ENCODE assay signal across 8 mouse cellular contexts in the genomic region with DNA sequence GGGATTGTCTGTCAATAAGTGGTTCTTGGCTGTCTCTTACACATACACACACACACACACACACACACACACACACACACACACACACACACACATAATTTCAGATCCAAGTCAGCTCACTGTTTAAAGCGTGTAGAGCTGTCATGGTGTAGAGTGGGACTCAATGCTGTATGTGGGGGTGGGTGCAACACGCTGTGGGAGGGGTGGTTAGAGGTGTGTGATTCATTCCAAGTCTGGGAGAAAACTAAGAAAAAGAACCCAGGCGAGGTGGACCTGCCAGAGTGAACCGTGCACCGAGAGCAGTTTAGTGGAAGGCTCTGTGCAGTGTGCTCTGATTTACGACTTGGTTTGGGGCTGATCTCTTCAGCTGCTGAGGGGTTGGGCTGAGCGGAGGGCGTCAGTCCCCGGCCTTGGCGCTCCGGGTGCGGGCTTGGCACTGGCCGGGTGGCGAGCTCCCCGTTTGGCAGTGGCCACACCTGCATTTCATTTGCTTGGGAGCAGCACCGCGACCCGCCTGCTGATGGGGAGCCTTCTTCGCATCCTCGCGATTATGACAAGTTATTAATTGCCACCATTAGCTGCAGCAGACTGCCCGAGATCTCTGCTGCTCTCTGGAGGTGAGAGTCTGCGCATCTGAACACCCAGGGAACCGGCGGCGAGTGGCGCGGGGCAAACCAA.
A peak's percentile ranks its signal among the peaks of the same experiment; 100 is the strongest.
DNase-seq lines count a peak whose midpoint lies in the region; ATAC-seq and TF ChIP-seq lines count a peak whose summit lies in the region.

No protein-coding gene starts in this region.

- no peak for ATAC-seq in embryonic facial prominence, embryonic 12.5 days (ENCODE audit: insufficient number of reproducible peaks, insufficient read depth, low FRiP score, low TSS enrichment)
- ATAC-seq in hindbrain, embryonic 12.5 days (ENCODE audit: low FRiP score) = peak; percentile 67
- ATAC-seq in limb, embryonic 15.5 days (ENCODE audit: insufficient number of reproducible peaks, low FRiP score, low TSS enrichment, low read depth) = no peak
- ATAC-seq in stomach, embryonic 15.5 days (ENCODE audit: insufficient read depth, low FRiP score, low read depth) = no peak

- H3K36me3 ChIP-seq in embryonic facial prominence, embryonic 12.5 days = no peaks in the 10 kb centered on the region
- no peaks in the 10 kb centered on the region for H3K36me3 ChIP-seq in hindbrain, embryonic 12.5 days
- H3K36me3 ChIP-seq in limb, embryonic 15.5 days = no peaks in the 10 kb centered on the region
- no peaks in the 10 kb centered on the region for H3K36me3 ChIP-seq in stomach, embryonic 15.5 days

- no peak overlapping the region for H3K27ac ChIP-seq in left cerebral cortex, adult 2 months
- no peak overlapping the region for H3K27ac ChIP-seq in embryonic facial prominence, embryonic 12.5 days
- H3K27ac ChIP-seq in hindbrain, embryonic 12.5 days = peak overlapping the region; percentile 62; the same call in 1 of the 2 replicates
- H3K27ac ChIP-seq in limb, embryonic 15.5 days = no peak overlapping the region
- no peak overlapping the region for H3K27ac ChIP-seq in stomach, embryonic 15.5 days

- TF ChIP-seq CTCF in left cerebral cortex, adult 2 months (IDR thresholded peaks at IDR 0.05) = peak; percentile 8; the same call in 1 of the 2 replicates

- H3K4me3 ChIP-seq in left cerebral cortex, adult 2 months = peak overlapping the region; percentile 29
- H3K4me3 ChIP-seq in embryonic facial prominence, embryonic 12.5 days = peak overlapping the region; percentile 19; the same call in 1 of the 2 replicates
- H3K4me3 ChIP-seq in hindbrain, embryonic 12.5 days = peak overlapping the region; percentile 25
- peak overlapping the region; percentile 38 for H3K4me3 ChIP-seq in limb, embryonic 15.5 days
- peak overlapping the region; percentile 28; the same call in 1 of the 2 replicates for H3K4me3 ChIP-seq in stomach, embryonic 15.5 days (replicated peaks)

- H3K9me3 ChIP-seq in embryonic facial prominence, embryonic 12.5 days = no peaks in the 10 kb centered on the region
- H3K9me3 ChIP-seq in hindbrain, embryonic 12.5 days (replicated peaks) = no peaks in the 10 kb centered on the region
- no peaks in the 10 kb centered on the region for H3K9me3 ChIP-seq in limb, embryonic 15.5 days
- H3K9me3 ChIP-seq in stomach, embryonic 15.5 days = no peaks in the 10 kb centered on the region

- 0 out of 2 replicates have a peak, but pooled peaks cover 10% of the 10 kb centered on the region for H3K27me3 ChIP-seq in embryonic facial prominence, embryonic 12.5 days
- H3K27me3 ChIP-seq in hindbrain, embryonic 12.5 days = 0 out of 2 replicates have a peak, but pooled peaks cover 12% of the 10 kb centered on the region
- H3K27me3 ChIP-seq in limb, embryonic 15.5 days = 0 out of 2 replicates have a peak, but pooled peaks cover 3% of the 10 kb centered on the region
- no peaks in the 10 kb centered on the region for H3K27me3 ChIP-seq in stomach, embryonic 15.5 days (replicated peaks)

- intact Hi-C loops in left cerebral cortex, adult 2 months (cut with DNase I) = no loop called here

- 48% methylated on average over 28 of the region's 28 CpGs for WGBS in embryonic facial prominence, embryonic 12.5 days
- WGBS in hindbrain, embryonic 12.5 days = 52% methylated on average over 28 of the region's 28 CpGs
- 25% methylated on average over 28 of the region's 28 CpGs for WGBS in limb, embryonic 15.5 days
- WGBS in stomach, embryonic 15.5 days = 22% methylated on average over 28 of the region's 28 CpGs

- peak overlapping the region; percentile 47 for H3K4me2 ChIP-seq in embryonic facial prominence, embryonic 12.5 days (replicated peaks)
- peak overlapping the region; percentile 47 for H3K4me2 ChIP-seq in hindbrain, embryonic 12.5 days (replicated peaks)
- peak overlapping the region; percentile 73 for H3K4me2 ChIP-seq in limb, embryonic 15.5 days
- peak overlapping the region; percentile 57 for H3K4me2 ChIP-seq in stomach, embryonic 15.5 days

- H3K9ac ChIP-seq in embryonic facial prominence, embryonic 12.5 days = no peak overlapping the region
- peak overlapping the region; percentile 27; the same call in 1 of the 2 replicates for H3K9ac ChIP-seq in hindbrain, embryonic 12.5 days
- H3K9ac ChIP-seq in limb, embryonic 15.5 days = no peak overlapping the region
- no peak overlapping the region for H3K9ac ChIP-seq in stomach, embryonic 15.5 days

- DNase-seq in left cerebral cortex, adult 2 months (ENCODE audit: extremely low spot score in 1 of 2, low spot score in 2 of 2) = peak in 1 of 2 experiments; percentile 16
- DNase-seq in left cerebral cortex, adult 11 months (ENCODE audit: low spot score) = no peak
- no peak for DNase-seq in urinary bladder, postnatal 14 days (ENCODE audit: low spot score)
- no peak for DNase-seq in thymus, postnatal 10 days (ENCODE audit: low spot score in 2 of 2)

- H3K4me1 ChIP-seq in embryonic facial prominence, embryonic 12.5 days = no peaks in the 10 kb centered on the region
- H3K4me1 ChIP-seq in hindbrain, embryonic 12.5 days = 0 out of 2 replicates have a peak, but pooled peaks cover 2% of the 10 kb centered on the region
- H3K4me1 ChIP-seq in limb, embryonic 15.5 days = peaks cover 7% of the 10 kb centered on the region; the same call in 1 of the 2 replicates
- no peaks in the 10 kb centered on the region for H3K4me1 ChIP-seq in stomach, embryonic 15.5 days
